Mouse (Mus musculus) limb, embryonic 14.5 days (tissue): ENCODE results near the gene Fkbp4. TPM values are rescaled to one million over a fixed set of nuclear protein-coding genes. Genes with fewer than 3 reads are reported as not detected.
A peak's percentile ranks its signal among the peaks of the same experiment; 100 is the strongest.

Experiments
- ATAC-seq: fragments of 200-750 bp; cut with Nextera tagmentation; 2 replicates; pipeline ENCODE4 v1.8.0; 2017; ENCODE audit warnings: low read depth, moderate number of reproducible peaks, moderate TSS enrichment; ENCODE audit not compliant: low FRiP score
- DNase-seq: peaks from one replicate; pipeline ENCODE4 v3.0.0-alpha.2; 2015; ENCODE audit warnings: low spot score
- H3K27ac ChIP-seq: fragments of 300-500 bp; sonication (generic); replicated peaks from 2 replicates; pipeline ENCODE4 v1.5.1; 2014; ENCODE audit warnings: low read depth, mild to moderate bottlenecking, low read length, moderate library complexity, mixed read lengths
- H3K27me3 ChIP-seq: fragments of 300-500 bp; sonication (generic); 2 replicates; pipeline ENCODE4 v1.6.1; 2014; ENCODE audit warnings: low read length, mixed read lengths; ENCODE audit not compliant: control insufficient read depth, insufficient read depth
- H3K36me3 ChIP-seq: fragments of 300-500 bp; sonication (generic); 2 replicates; pipeline ENCODE4 v1.6.1; 2014; ENCODE audit warnings: mild to moderate bottlenecking, low read length, moderate library complexity, mixed read lengths; ENCODE audit not compliant: control insufficient read depth, insufficient read depth
- H3K4me1 ChIP-seq: fragments of 300-500 bp; sonication (generic); 2 replicates; pipeline ENCODE4 v1.6.1; 2014; ENCODE audit warnings: antibody characterized with exemption, low read length, mixed read lengths; ENCODE audit not compliant: control insufficient read depth, insufficient read depth
- H3K4me2 ChIP-seq: fragments of 300-500 bp; sonication (generic); replicated peaks from 2 replicates; pipeline ENCODE4 v1.6.1; 2014; ENCODE audit warnings: low read depth, mild to moderate bottlenecking, low read length, moderate library complexity; ENCODE audit not compliant: severe bottlenecking
- H3K4me3 ChIP-seq: fragments of 300-500 bp; sonication (generic); replicated peaks from 2 replicates; pipeline ENCODE4 v1.5.1; 2014; ENCODE audit warnings: low read length
- H3K9ac ChIP-seq: fragments of 300-500 bp; sonication (generic); 2 replicates; pipeline ENCODE4 v1.6.1; 2014; ENCODE audit warnings: mild to moderate bottlenecking, low read depth, low read length, moderate library complexity; ENCODE audit not compliant: severe bottlenecking
- H3K9me3 ChIP-seq: fragments of 300-500 bp; sonication (generic); 2 replicates; pipeline ENCODE4 v1.6.1; 2016; ENCODE audit warnings: low read length; ENCODE audit not compliant: control insufficient read depth
- POLR2A ChIP-seq: fragments of 200-500 bp; IDR thresholded peaks from 2 replicates; pipeline ENCODE4 v1.8.0; 2012; ENCODE audit warnings: inconsistent platforms, mild to moderate bottlenecking, moderate library complexity, borderline replicate concordance; ENCODE audit not compliant: insufficient read depth, insufficient read length; ENCODE audit errors: extremely low read depth
- WGBS: fragments of 180-500 bp; shearing (Covaris S2); extraction: QIAGEN DNeasy Blood & Tissue Kit; methylation state at CpG from one replicate; pipeline ENCODE4 v1.1.7; 2014; 5-methylcytosine and 5-hydroxymethylcytosine counted together
- polyA plus RNA-seq, 2 experiments: library from polyadenylated mRNA; depleted of rRNA in 1 of 2; stranded (reverse) in 1 of 2; unstranded in 1 of 2; fragments of >200 nt; fragmentation: Nextera tagmentation in 1 of 2; extraction: Ambion mirVana in 1 of 2; gene quantifications; 2 replicates each; pipeline versions ENCODE4 v1.2.1 to v1.2.3; 2012 to 2014

The Fkbp4 gene
- polyA plus RNA-seq, 2 experiments, result 227 to 297 TPM

DNA sequence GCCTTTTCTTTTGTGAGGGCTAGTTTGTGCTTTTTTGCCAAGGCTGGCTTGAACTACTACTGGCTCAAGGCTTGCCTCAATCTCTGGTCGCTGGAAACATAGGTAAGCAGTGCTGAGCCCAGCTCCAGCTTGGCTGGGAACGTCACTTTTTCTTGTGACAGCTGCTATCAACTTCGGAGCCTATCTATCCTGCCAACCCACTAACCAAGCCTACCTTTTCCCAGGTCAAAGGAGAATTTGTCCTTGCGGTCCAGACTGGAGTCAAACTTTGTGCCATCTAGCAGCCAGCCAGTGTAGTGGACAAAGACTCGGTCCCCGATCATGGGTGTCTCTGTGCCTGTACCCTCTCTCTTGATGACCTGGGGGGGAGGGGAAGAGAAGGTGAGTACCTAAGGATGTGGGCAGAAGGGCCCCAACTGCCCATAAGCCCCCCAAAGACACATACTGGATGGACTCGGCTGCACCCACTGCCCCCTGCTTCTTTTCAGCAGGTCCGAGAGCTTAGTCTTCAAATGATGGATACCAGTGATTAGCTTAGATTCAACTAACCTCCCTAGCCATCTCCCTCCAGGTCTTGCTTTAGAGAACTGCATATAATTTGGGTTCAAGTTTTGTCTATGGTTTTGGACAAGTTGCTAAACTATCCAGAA is 2.0 kb downstream of the Fkbp4 start:
- peak overlapping the region; percentile 94 for H3K9ac ChIP-seq
- no peak for ATAC-seq
- peak overlapping the region; percentile 81 for H3K4me2 ChIP-seq
- H3K4me3 ChIP-seq, result peak overlapping the region; percentile 96
- TF ChIP-seq POLR2A, result no peak
- H3K9me3 ChIP-seq, result no peaks in the 10 kb centered on the region
- 92% methylated on average over 8 of the region's 8 CpGs for WGBS
- no peaks in the 10 kb centered on the region for H3K27me3 ChIP-seq
- peaks cover 15% of the 10 kb centered on the region for H3K4me1 ChIP-seq
- no peak for DNase-seq
- peaks cover 50% of the 10 kb centered on the region for H3K36me3 ChIP-seq
- no peak overlapping the region for H3K27ac ChIP-seq

GRCm38 (mm10) chr6:128435474-128435873 is 3.0 kb downstream of the Fkbp4 start:
- no peak for DNase-seq
- H3K36me3 ChIP-seq, result peaks cover 60% of the 10 kb centered on the region

GRCm38 (mm10) chr6:128433566-128433965 is 4.9 kb downstream of the Fkbp4 start:
- H3K36me3 ChIP-seq, result peaks cover 78% of the 10 kb centered on the region
- no peaks in the 10 kb centered on the region for H3K27me3 ChIP-seq
- H3K9ac ChIP-seq, result no peak overlapping the region
- no peak overlapping the region for H3K4me2 ChIP-seq
- H3K4me3 ChIP-seq, result no peak overlapping the region
- H3K4me1 ChIP-seq, result peaks cover 8% of the 10 kb centered on the region
- no peak overlapping the region for H3K27ac ChIP-seq
- ATAC-seq (no peak), DNase-seq (no peak)
- WGBS, result 90% methylated on average over 13 of the region's 13 CpGs
- no peak for TF ChIP-seq POLR2A
- H3K9me3 ChIP-seq, result no peaks in the 10 kb centered on the region

More at GRCm38 (mm10) chr6:128435474-128435873, 3.0 kb downstream of the Fkbp4 start:
- H3K4me2 ChIP-seq, result no peak overlapping the region
- no peak for TF ChIP-seq POLR2A
- H3K27ac ChIP-seq, result no peak overlapping the region
- no peak overlapping the region for H3K9ac ChIP-seq
- H3K27me3 ChIP-seq, result no peaks in the 10 kb centered on the region
- no peaks in the 10 kb centered on the region for H3K9me3 ChIP-seq
- WGBS, result 97% methylated on average over 5 of the region's 5 CpGs
- no peak overlapping the region for H3K4me3 ChIP-seq
- no peak for ATAC-seq
- H3K4me1 ChIP-seq, result peaks cover 15% of the 10 kb centered on the region

DNA sequence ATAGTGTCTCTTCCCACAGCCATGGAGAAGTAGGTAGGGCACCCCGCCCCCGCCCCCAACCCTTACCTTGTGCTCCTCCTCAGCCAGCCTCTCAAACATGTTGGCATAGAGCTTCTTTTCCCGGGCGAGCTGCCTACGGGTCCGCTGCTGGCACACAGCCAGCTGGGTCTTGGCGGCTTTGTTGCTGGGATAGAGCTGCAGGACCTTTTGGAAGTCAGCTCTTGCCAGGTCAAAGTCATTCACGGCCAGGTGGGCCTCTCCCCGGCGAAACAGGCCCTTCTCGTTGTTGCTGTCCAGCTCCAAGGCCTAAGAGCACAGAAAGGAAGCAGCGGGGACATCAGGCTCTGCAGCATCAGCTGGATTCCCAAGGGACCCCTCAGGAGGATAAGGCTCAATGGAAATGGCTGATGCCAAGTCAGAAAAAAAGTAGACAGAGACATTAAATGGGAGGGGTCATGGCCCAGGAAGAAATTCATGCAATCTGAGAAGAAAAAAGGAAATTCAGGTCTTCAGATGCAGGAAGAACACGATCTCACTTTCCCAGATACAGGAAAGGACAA is 6.0 kb downstream of the Fkbp4 start:
- Histone ChIP-seq H3K9me3 (no peaks in the 10 kb centered on the region), H3K4me2 (no peak overlapping the region), H3K36me3 (peaks cover 82% of the 10 kb centered on the region), H3K9ac (no peak overlapping the region), H3K27me3 (no peaks in the 10 kb centered on the region), H3K27ac (no peak overlapping the region), H3K4me1 (peaks cover 8% of the 10 kb centered on the region), H3K4me3 (no peak overlapping the region)
- DNase-seq (no peak), ATAC-seq (no peak)
- no peak for TF ChIP-seq POLR2A
- WGBS, result 89% methylated on average over 13 of the region's 13 CpGs

DNA sequence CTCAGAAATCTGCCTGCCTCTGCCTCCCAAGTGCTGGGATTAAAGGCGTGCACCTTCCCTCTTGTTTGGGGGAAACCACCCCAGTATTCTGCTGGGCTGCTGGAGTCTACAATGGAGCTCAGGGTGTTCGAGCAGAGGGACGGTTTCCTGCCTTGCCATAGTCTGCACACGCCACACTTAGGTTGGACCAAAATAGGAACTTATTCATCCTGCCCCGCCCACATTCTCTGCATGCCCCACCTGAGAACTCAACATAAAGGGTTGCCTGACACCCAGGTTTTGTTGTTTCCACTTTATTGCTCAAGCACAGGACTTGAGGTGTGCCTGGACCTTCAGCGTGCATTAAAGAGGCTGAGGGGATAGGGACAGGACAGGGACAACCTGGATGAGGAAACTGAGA is 8.7 kb downstream of the Fkbp4 start:
- Histone ChIP-seq H3K4me2 (no peak overlapping the region), H3K27ac (no peak overlapping the region), H3K9ac (no peak overlapping the region), H3K27me3 (no peaks in the 10 kb centered on the region), H3K9me3 (no peaks in the 10 kb centered on the region), H3K4me1 (0 out of 2 replicates have a peak, but pooled peaks cover 3% of the 10 kb centered on the region), H3K4me3 (no peak overlapping the region), H3K36me3 (peaks cover 66% of the 10 kb centered on the region)
- DNase-seq, result no peak
- ATAC-seq, result no peak
- 94% methylated on average over 6 of the region's 6 CpGs for WGBS
- TF ChIP-seq POLR2A, result no peak
